Mouse (Mus musculus): Measurements from ENCODE around the gene Olfr638. TPM values are rescaled to one million over a fixed set of nuclear protein-coding genes. Genes with fewer than 3 reads are reported as not detected.

Olfr638 gene
- polyA plus RNA-seq, 1 experiment from 2014 or later, result not detected

GRCm38 (mm10) chr7:104052566-104052965, 54.0 kb downstream of the Olfr638 start, which contains the start of gene Olfr642:
TSS of gene Olfr642 (minus strand) at chr7:104052666.
- H3K9me3 ChIP-seq (replicated peaks), result no peaks in the 10 kb centered on the region
- no peaks in the 10 kb centered on the region for H3K27me3 ChIP-seq
- no peak within 1 kb of the TSS for H3K9ac ChIP-seq
- ATAC-seq (ENCODE audit: insufficient number of reproducible peaks, low FRiP score, low TSS enrichment, low read depth), result no peak
- no peak within 1 kb of the TSS for H3K4me3 ChIP-seq (replicated peaks)
- 55% methylated on average over 1 of the region's 1 CpGs for WGBS
- no peak within 1 kb of the TSS for H3K4me2 ChIP-seq (replicated peaks)
- H3K36me3 ChIP-seq, result no peaks in the 10 kb centered on the region
- no peaks in the 10 kb centered on the region for H3K4me1 ChIP-seq
- H3K27ac ChIP-seq (replicated peaks), result no peak within 1 kb of the TSS

Other genes with a start within 250 kb of the Olfr638 start
- not detected in 2 replicates for gene Olfr630, start 241.4 kb upstream of the Olfr638 start, polyA plus RNA-seq (2015; fragmentation: Nextera tagmentation; extraction: Ambion mirVana)
- gene Olfr69, start 227.2 kb upstream of the Olfr638 start, polyA plus RNA-seq (2015; fragmentation: Nextera tagmentation; extraction: Ambion mirVana), result 0.25 and 0.43 TPM in 2 replicates
- gene Olfr68, start 219.0 kb upstream of the Olfr638 start, polyA plus RNA-seq (2015; fragmentation: Nextera tagmentation; extraction: Ambion mirVana), result 0.12 TPM in 1 of 2 replicates, not detected in the other
- not detected in 2 replicates for gene Olfr67, start 206.9 kb upstream of the Olfr638 start, polyA plus RNA-seq (2015; fragmentation: Nextera tagmentation; extraction: Ambion mirVana)
- gene Hbb-bt, start 184.8 kb upstream of the Olfr638 start, polyA plus RNA-seq (2015; fragmentation: Nextera tagmentation; extraction: Ambion mirVana), result 2,578 and 3,288 TPM in 2 replicates
- 7,493 and 10,028 TPM in 2 replicates for gene Hbb-bs, start 170.7 kb upstream of the Olfr638 start, polyA plus RNA-seq (2015; fragmentation: Nextera tagmentation; extraction: Ambion mirVana)
- not detected in 2 replicates for gene Hbb-bh2, start 158.2 kb upstream of the Olfr638 start, polyA plus RNA-seq (2015; fragmentation: Nextera tagmentation; extraction: Ambion mirVana)
- gene Hbb-bh1, start 155.6 kb upstream of the Olfr638 start, polyA plus RNA-seq (2015; fragmentation: Nextera tagmentation; extraction: Ambion mirVana), result 3.0 and 4.7 TPM in 2 replicates
- gene Hbb-y, start 145.5 kb upstream of the Olfr638 start, polyA plus RNA-seq (2015; fragmentation: Nextera tagmentation; extraction: Ambion mirVana), result 296 and 441 TPM in 2 replicates
- not detected in 2 replicates for gene Olfr66, start 112.5 kb upstream of the Olfr638 start, polyA plus RNA-seq (2015; fragmentation: Nextera tagmentation; extraction: Ambion mirVana)
- 0.04 and 0.11 TPM in 2 replicates for gene Olfr64, start 104.3 kb upstream of the Olfr638 start, polyA plus RNA-seq (2015; fragmentation: Nextera tagmentation; extraction: Ambion mirVana)
- gene Olfr65, start 95.3 kb upstream of the Olfr638 start, polyA plus RNA-seq (2015; fragmentation: Nextera tagmentation; extraction: Ambion mirVana), result 0.34 and 0.51 TPM in 2 replicates
- gene Olfr631, start 69.9 kb upstream of the Olfr638 start, polyA plus RNA-seq (2015; fragmentation: Nextera tagmentation; extraction: Ambion mirVana), result not detected in 2 replicates
- not detected in 2 replicates for gene Olfr632, start 64.4 kb upstream of the Olfr638 start, polyA plus RNA-seq (2015; fragmentation: Nextera tagmentation; extraction: Ambion mirVana)
- gene Olfr633, start 54.3 kb upstream of the Olfr638 start, polyA plus RNA-seq (2015; fragmentation: Nextera tagmentation; extraction: Ambion mirVana), result not detected in 2 replicates
- gene Olfr635, start 27.6 kb upstream of the Olfr638 start, polyA plus RNA-seq (2015; fragmentation: Nextera tagmentation; extraction: Ambion mirVana), result 0.07 TPM in 2 replicates
- 0.05 TPM in 2 replicates for gene Olfr639, start 18.6 kb downstream of the Olfr638 start, polyA plus RNA-seq (2015; fragmentation: Nextera tagmentation; extraction: Ambion mirVana)
- 0.45 and 0.84 TPM in 2 replicates for gene Olfr640, start 26.8 kb downstream of the Olfr638 start, polyA plus RNA-seq (2015; fragmentation: Nextera tagmentation; extraction: Ambion mirVana)
- 0.12 and 0.23 TPM in 2 replicates for gene Olfr641, start 36.7 kb downstream of the Olfr638 start, polyA plus RNA-seq (2015; fragmentation: Nextera tagmentation; extraction: Ambion mirVana)
- gene Olfr642, start 53.9 kb downstream of the Olfr638 start, polyA plus RNA-seq (2015; fragmentation: Nextera tagmentation; extraction: Ambion mirVana), result 0.08 TPM in 1 of 2 replicates, not detected in the other
- 0.03 and 0.12 TPM in 2 replicates for gene 4930516K23Rik, start 62.7 kb downstream of the Olfr638 start, polyA plus RNA-seq (2015; fragmentation: Nextera tagmentation; extraction: Ambion mirVana)
- 0.13 and 0.32 TPM in 2 replicates for gene Olfr644, start 73.1 kb downstream of the Olfr638 start, polyA plus RNA-seq (2015; fragmentation: Nextera tagmentation; extraction: Ambion mirVana)
- 0.04 and 0.24 TPM in 2 replicates for gene Olfr645, start 86.7 kb downstream of the Olfr638 start, polyA plus RNA-seq (2015; fragmentation: Nextera tagmentation; extraction: Ambion mirVana)
- gene Olfr646, start 106.1 kb downstream of the Olfr638 start, polyA plus RNA-seq (2015; fragmentation: Nextera tagmentation; extraction: Ambion mirVana), result 0.22 TPM in 1 of 2 replicates, not detected in the other
- gene Ubqln5, start 131.1 kb downstream of the Olfr638 start, polyA plus RNA-seq (2015; fragmentation: Nextera tagmentation; extraction: Ambion mirVana), result not detected in 2 replicates
- not detected in 2 replicates for gene Olfr643, start 138.7 kb downstream of the Olfr638 start, polyA plus RNA-seq (2015; fragmentation: Nextera tagmentation; extraction: Ambion mirVana)
- gene Ubqln3, start 144.5 kb downstream of the Olfr638 start, polyA plus RNA-seq (2015; fragmentation: Nextera tagmentation; extraction: Ambion mirVana), result 0.22 and 0.37 TPM in 2 replicates
- 0.12 and 0.49 TPM in 2 replicates for gene Ubqlnl, start 151.8 kb downstream of the Olfr638 start, polyA plus RNA-seq (2015; fragmentation: Nextera tagmentation; extraction: Ambion mirVana)
- 20.1 and 24.2 TPM in 2 replicates for gene Olfm5, start 166.1 kb downstream of the Olfr638 start, polyA plus RNA-seq (2015; fragmentation: Nextera tagmentation; extraction: Ambion mirVana)
- 0.25 and 0.27 TPM in 2 replicates for gene Olfr648, start 184.6 kb downstream of the Olfr638 start, polyA plus RNA-seq (2015; fragmentation: Nextera tagmentation; extraction: Ambion mirVana)
- gene Olfr649, start 197.2 kb downstream of the Olfr638 start, polyA plus RNA-seq (2015; fragmentation: Nextera tagmentation; extraction: Ambion mirVana), result not detected in 2 replicates
- 0.54 and 0.59 TPM in 2 replicates for gene Trim6, start 220.0 kb downstream of the Olfr638 start, polyA plus RNA-seq (2015; fragmentation: Nextera tagmentation; extraction: Ambion mirVana)
- gene Trim34a, start 245.7 kb downstream of the Olfr638 start, polyA plus RNA-seq (2015; fragmentation: Nextera tagmentation; extraction: Ambion mirVana), result 1.8 and 2.0 TPM in 2 replicates

Measured in embryonic facial prominence, embryonic 15.5 days (tissue).